Mouse (Mus musculus): Measurements from ENCODE around the gene Smyd1.

Smyd1 gene

GRCm38 (mm10) chr6:71208691-71209090 is 113.3 kb downstream of the Smyd1 start:
- DNase-seq (ENCODE audit: low spot score in 2 of 2) = no peak

GRCm38 (mm10) chr6:71204166-71204565 is 117.9 kb downstream of the Smyd1 start:
- DNase-seq (ENCODE audit: low spot score in 2 of 2) = no peak

- DNase-seq (ENCODE audit: low spot score in 2 of 2) = no peak
Observed at GRCm38 (mm10) chr6:71203674-71204073, 118.4 kb downstream of the Smyd1 start.

- DNase-seq (ENCODE audit: low spot score in 2 of 2) = no peak
Observed at GRCm38 (mm10) chr6:71201925-71202324, 120.1 kb downstream of the Smyd1 start.

- no peak for DNase-seq (ENCODE audit: low spot score in 2 of 2)
Observed at GRCm38 (mm10) chr6:71199612-71200011, 122.4 kb downstream of the Smyd1 start, which contains the start of gene Fabp1. Gene Fabp1 (plus strand): TSS chr6:71199827.

- DNase-seq (ENCODE audit: low spot score in 2 of 2) = no peak
Observed at GRCm38 (mm10) chr6:71197636-71198535, 124.1 kb downstream of the Smyd1 start.

- no peak for DNase-seq (ENCODE audit: low spot score in 2 of 2)
Observed at GRCm38 (mm10) chr6:71196107-71196506, 125.9 kb downstream of the Smyd1 start.

- no peak for DNase-seq (ENCODE audit: low spot score in 2 of 2)
Observed at GRCm38 (mm10) chr6:71193151-71193740, 128.8 kb downstream of the Smyd1 start.

GRCm38 (mm10) chr6:71190501-71190900 is 131.5 kb downstream of the Smyd1 start:
- DNase-seq (ENCODE audit: low spot score in 2 of 2) = no peak

GRCm38 (mm10) chr6:71189578-71189977 is 132.5 kb downstream of the Smyd1 start:
- no peak for DNase-seq (ENCODE audit: low spot score in 2 of 2)

GRCm38 (mm10) chr6:71184941-71185604 is 137.0 kb downstream of the Smyd1 start:
- DNase-seq (ENCODE audit: low spot score in 2 of 2) = no peak

GRCm38 (mm10) chr6:71180596-71180995 is 141.4 kb downstream of the Smyd1 start:
- DNase-seq (ENCODE audit: low spot score in 2 of 2) = no peak

GRCm38 (mm10) chr6:71172812-71173580 is 149.0 kb downstream of the Smyd1 start:
- DNase-seq (ENCODE audit: low spot score in 2 of 2) = no peak

GRCm38 (mm10) chr6:71166551-71167169 is 155.4 kb downstream of the Smyd1 start:
- no peak for DNase-seq (ENCODE audit: low spot score in 2 of 2)

- DNase-seq (ENCODE audit: low spot score in 2 of 2) = no peak
Observed at GRCm38 (mm10) chr6:71164394-71164793, 157.6 kb downstream of the Smyd1 start.

All from natural killer cell, adult 2 months (primary cell).